In genomic region chr12:109002978-109003377, GRCm38 (mm10) we compare ENCODE assay signal across 13 mouse cellular contexts.
"Had no signal": no experiment of that assay in that cellular context is flagged by ENCODE, and none has a peak within 500 bp of the region (broad histone marks: within the 10 kb centered on the region; RNA-seq: fewer than 3 reads in every experiment).

No protein-coding gene starts in this region.

- H3K27me3 ChIP-seq: megakaryocyte, embryonic 14.5 days; midbrain, embryonic 13.5 days; midbrain, embryonic 15.5 days; neural tube, embryonic 12.5 days had no signal

- H3K4me2 ChIP-seq: lung, embryonic 14.5 days; midbrain, embryonic 11.5 days; midbrain, embryonic 13.5 days; midbrain, embryonic 15.5 days; neural tube, embryonic 12.5 days had no signal

- H3K36me3 ChIP-seq: midbrain, embryonic 13.5 days; midbrain, embryonic 15.5 days; neural tube, embryonic 12.5 days had no signal

- H3K9ac ChIP-seq: lung, embryonic 14.5 days; midbrain, embryonic 13.5 days; midbrain, embryonic 15.5 days; neural tube, embryonic 12.5 days had no signal

- H3K27ac ChIP-seq: midbrain, embryonic 13.5 days; midbrain, embryonic 15.5 days; neural tube, embryonic 12.5 days had no signal

- H3K4me1 ChIP-seq: megakaryocyte, embryonic 14.5 days had no signal

- H3K9me3 ChIP-seq: megakaryocyte, embryonic 14.5 days; midbrain, embryonic 13.5 days; midbrain, embryonic 15.5 days; neural tube, embryonic 12.5 days had no signal

- H3K4me3 ChIP-seq: midbrain, embryonic 13.5 days; midbrain, embryonic 15.5 days; neural tube, embryonic 12.5 days had no signal

- DNase-seq: lung, adult 18-20 months; lung, embryonic 14.5 days; lung, postnatal 10 days; lung, postnatal 4 days; right cerebral cortex, postnatal 14 days; thymus, adult 18-20 months; thymus, postnatal 14 days; thymus, postnatal 36 days had no signal

- ATAC-seq: midbrain, embryonic 13.5 days; midbrain, embryonic 15.5 days had no signal
